Mouse (Mus musculus): ENCODE results near the gene Prr36. TPM values are rescaled to one million over a fixed set of nuclear protein-coding genes. Genes with fewer than 3 reads are reported as not detected.
"Not testable (repeated sequence)": the region's sequence is repeated elsewhere in the genome, so short reads cannot be mapped to it uniquely, and the experiment has no call there.

Prr36 gene
- 7.5 TPM in 2 replicates for polyA plus RNA-seq (2015; fragmentation: Nextera tagmentation; extraction: Ambion mirVana)

DNA sequence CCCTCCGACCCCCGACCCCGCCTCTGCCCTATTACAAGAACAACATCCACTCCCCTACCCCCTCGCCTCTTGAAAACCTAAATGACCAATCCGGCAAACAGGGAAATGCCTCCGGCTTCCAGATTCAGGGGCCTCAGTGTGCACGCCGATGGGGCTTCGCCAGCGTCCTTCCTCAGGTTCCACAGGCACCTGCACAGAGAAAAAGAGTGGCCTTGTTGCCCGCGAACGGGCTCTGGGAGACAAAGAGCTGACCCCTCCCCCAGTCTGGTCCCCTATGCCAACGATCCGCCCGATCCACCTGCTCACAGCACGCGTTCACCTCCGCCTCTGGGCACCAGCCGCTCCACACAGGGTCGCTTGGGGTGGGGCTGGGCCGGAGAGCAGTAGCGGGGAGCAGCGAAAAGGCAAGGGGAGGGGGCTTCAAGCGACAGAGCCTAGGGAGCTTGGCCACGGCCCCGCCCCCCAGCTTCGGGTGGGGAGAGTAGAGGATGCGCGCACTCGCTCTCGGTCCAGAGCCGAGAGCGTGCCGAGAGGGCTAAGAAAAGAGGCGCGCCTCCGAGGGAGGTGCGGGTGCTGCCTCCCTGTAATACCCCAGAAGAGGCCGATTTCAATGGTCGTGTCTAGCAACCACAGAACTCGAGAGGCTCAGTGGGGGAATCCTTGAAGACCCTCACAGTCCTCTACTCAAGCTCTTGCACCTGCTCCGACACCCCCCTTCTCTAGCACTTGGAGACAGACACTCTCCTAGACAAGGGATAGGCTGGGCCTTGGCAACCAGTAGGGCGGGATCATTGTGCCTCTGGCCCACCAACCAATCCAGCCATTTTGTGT, at the start of gene Prr36:
TSS of gene Prr36 (minus strand) at position 669 of the 831 bp plus-strand sequence.
- Histone ChIP-seq H3K4me1 (peaks cover 36% of the 10 kb centered on the region), H3K36me3 (no peaks in the 10 kb centered on the region), H3K4me2 (peak within 1 kb of the TSS; percentile 67), H3K9me3 (no peaks in the 10 kb centered on the region), H3K27ac (peak within 1 kb of the TSS; percentile 31; the same call in 1 of the 2 replicates), H3K4me3 (peak within 1 kb of the TSS; percentile 49), H3K9ac (peak within 1 kb of the TSS; percentile 60), H3K27me3 (peaks cover 36% of the 10 kb centered on the region)
- 2% methylated on average over 44 of the region's 44 CpGs for WGBS
- peak; percentile 19; the same call in 1 of the 2 replicates for ATAC-seq (ENCODE audit: borderline replicate concordance, extremely low read depth, low FRiP score, low TSS enrichment)

DNA sequence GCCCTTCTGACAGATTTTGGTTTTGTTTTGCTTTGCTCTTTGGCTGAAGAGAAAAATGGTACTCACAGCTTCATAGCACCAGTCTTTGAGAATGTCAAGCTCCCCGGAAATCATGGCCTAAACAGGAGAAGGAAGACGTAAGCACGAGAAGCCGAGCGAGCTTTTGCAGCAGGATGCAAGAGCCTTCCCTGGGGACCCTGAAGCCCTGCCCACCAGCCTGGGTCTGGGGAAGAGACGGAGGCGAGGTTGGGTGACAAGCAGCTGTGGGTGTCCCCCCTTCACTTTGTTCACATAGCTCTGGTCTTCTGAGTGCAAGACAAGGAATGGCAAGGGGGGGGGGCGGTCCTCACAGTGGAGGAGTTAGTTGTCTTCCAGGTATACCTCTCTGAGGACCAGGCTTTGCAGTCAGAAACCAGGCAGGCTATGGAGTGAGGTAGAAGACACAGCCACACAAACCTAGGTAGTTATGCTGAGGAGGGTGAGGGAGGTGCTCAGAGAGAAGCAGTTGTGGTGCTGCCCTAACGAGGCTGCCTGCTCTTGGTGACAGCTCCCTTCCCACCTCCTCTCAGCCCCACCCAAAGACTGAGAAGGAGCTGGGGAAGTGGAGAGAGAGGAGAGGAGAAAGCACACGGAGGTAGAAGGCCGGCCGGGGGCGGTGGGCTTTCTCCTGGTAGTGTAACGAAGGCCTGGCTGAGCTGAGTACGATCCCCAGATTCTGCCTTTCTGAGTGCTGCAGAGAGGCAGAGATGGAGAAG, 48.1 kb upstream of the Prr36 start:
- Histone ChIP-seq H3K9me3 (no peaks in the 10 kb centered on the region), H3K27ac (no peak overlapping the region), H3K4me2 (no peak overlapping the region), H3K36me3 (peaks cover 89% of the 10 kb centered on the region), H3K4me3 (no peak overlapping the region), H3K27me3 (no peaks in the 10 kb centered on the region), H3K9ac (no peak overlapping the region), H3K4me1 (no peaks in the 10 kb centered on the region)
- WGBS = 92% methylated on average over 15 of the region's 15 CpGs
- ATAC-seq (ENCODE audit: borderline replicate concordance, extremely low read depth, low FRiP score, low TSS enrichment) = no peak

DNA sequence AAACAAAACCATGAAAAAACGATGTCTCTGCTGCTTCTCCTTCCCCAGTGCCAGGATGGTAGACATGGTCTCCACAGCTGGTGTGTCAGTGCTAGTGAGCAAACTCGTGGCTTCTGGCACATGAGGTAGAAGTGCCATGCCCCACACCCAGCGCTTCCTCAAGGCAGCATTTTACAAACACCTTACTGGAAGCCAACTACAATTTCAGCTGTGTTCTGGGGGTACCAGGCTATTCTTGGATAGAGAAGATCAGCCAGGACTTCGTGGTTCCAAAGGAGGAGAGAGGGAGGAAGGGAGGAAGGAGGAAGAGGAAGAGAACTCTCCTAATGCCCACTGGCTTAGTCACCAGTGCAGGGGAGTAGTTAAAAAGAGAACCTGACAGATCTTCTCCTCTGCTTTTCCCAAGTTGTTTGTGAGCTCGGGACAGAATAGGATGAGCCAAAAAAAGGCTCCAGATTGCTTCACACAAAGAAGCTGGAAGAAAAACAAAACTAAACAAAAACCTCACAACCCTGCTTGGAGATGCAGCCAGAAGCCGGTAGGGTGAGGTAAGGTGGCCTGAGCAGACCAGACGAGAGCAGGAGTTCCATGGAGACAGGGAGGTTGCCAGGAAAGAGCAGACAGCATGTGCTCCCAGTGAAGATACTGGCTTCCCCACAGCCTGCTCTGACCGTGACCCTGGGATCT, 46.0 kb upstream of the Prr36 start:
- Histone ChIP-seq H3K27ac (no peak overlapping the region), H3K36me3 (peaks cover 81% of the 10 kb centered on the region), H3K4me2 (no peak overlapping the region), H3K4me1 (peaks cover 7% of the 10 kb centered on the region; the same call in 1 of the 2 replicates), H3K4me3 (no peak overlapping the region), H3K27me3 (no peaks in the 10 kb centered on the region), H3K9me3 (no peaks in the 10 kb centered on the region), H3K9ac (no peak overlapping the region)
- 84% methylated on average over 8 of the region's 8 CpGs for WGBS
- ATAC-seq (ENCODE audit: borderline replicate concordance, extremely low read depth, low FRiP score, low TSS enrichment) = no peak

DNA sequence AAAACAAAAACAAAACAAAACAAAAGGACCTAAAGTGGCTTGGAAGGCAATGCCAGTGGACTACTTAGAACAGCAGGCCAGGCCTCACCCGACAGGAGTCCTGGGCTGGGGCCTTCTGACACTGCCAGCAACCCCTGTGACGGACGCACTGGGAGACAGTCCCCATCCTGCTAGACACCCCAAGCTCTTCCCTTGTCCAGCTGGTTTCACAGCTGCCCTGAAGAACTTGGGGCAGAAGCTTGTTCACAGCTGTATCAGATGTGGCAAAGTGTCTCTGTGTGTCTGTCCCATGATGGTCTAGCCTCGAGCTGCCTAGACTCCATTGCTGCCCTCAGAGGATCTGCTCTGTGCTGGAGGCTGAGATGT, 42.5 kb upstream of the Prr36 start:
- Histone ChIP-seq H3K4me1 (peaks cover 23% of the 10 kb centered on the region), H3K9me3 (no peaks in the 10 kb centered on the region), H3K4me3 (no peak overlapping the region), H3K27me3 (no peaks in the 10 kb centered on the region), H3K9ac (no peak overlapping the region), H3K36me3 (peaks cover 63% of the 10 kb centered on the region), H3K4me2 (no peak overlapping the region), H3K27ac (peak overlapping the region; percentile 57)
- WGBS = 77% methylated on average over 4 of the region's 4 CpGs
- no peak for ATAC-seq (ENCODE audit: borderline replicate concordance, extremely low read depth, low FRiP score, low TSS enrichment)

DNA sequence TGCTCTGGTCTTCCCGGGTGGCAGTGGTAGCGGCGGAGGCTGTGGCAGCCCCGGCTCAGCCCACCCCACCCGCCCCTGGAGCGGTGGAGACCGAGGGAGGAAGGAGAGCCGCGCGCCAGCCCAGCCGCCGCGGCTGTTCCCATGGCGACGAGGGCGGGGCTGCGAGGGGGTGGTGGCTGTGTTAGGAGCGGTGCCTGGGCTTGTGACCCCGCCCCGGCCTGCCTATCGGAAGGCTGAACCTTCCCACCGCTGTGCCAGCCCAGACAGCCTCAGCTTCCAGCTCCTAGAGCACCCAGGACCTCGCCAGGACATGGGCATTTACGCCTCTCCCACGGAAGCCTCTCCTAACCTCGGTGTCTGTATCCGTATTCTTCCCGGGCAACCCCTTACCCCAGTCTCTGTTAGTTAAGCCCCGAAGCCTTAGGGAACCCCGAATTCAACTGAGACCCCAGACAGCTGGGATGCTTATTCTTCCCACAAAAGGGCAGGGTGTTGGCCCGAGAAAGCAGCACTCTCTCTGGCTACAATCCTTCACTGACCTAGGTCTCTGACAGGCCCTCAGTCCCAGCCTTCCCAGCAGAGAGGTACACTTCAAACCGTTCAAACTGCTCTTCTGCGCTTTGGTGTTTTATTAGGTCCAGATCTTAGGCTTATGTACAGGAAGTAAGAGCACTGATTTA, 42.0 kb upstream of the Prr36 start, which contains the start of gene Ctxn1:
TSS of gene Ctxn1 (minus strand) at position 150 of the 680 bp plus-strand sequence.
- Histone ChIP-seq H3K9me3 (no peaks in the 10 kb centered on the region), H3K4me2 (peak within 1 kb of the TSS; percentile 92), H3K9ac (peak within 1 kb of the TSS; percentile 77), H3K27ac (peak within 1 kb of the TSS; percentile 86), H3K27me3 (no peaks in the 10 kb centered on the region), H3K36me3 (peaks cover 62% of the 10 kb centered on the region), H3K4me1 (peaks cover 26% of the 10 kb centered on the region), H3K4me3 (peak within 1 kb of the TSS; percentile 87)
- 7% methylated on average over 25 of the region's 33 CpGs for WGBS
- ATAC-seq (ENCODE audit: borderline replicate concordance, extremely low read depth, low FRiP score, low TSS enrichment) = peak; percentile 94

DNA sequence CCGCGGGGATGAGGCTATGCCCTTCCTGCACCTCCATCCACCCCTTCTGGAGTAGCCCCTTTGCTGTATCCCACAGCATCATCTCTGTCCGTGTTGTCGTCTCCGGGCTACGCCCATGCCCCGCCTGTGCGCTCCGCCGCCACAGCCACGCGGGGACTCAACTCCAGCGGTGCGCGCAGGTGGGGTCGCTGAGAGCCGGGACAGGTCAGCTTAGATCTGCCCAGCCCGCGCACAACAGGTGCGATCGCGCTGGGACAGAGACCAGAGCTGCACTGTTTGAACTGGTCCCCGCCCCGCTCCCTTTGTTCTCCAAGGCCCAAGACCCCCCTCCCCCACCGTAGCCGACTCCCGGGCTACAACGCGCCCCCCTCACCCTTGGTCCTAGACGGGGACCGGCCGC, 41.4 kb upstream of the Prr36 start:
- ATAC-seq (ENCODE audit: borderline replicate concordance, extremely low read depth, low FRiP score, low TSS enrichment) = peak; percentile 75
- Histone ChIP-seq H3K27me3 (no peaks in the 10 kb centered on the region), H3K4me2 (peak overlapping the region; percentile 92), H3K9ac (peak overlapping the region; percentile 77), H3K36me3 (peaks cover 58% of the 10 kb centered on the region), H3K9me3 (no peaks in the 10 kb centered on the region), H3K4me1 (peaks cover 32% of the 10 kb centered on the region), H3K27ac (peak overlapping the region; percentile 86), H3K4me3 (peak overlapping the region; percentile 87)
- WGBS = 0% methylated on average over 31 of the region's 32 CpGs

DNA sequence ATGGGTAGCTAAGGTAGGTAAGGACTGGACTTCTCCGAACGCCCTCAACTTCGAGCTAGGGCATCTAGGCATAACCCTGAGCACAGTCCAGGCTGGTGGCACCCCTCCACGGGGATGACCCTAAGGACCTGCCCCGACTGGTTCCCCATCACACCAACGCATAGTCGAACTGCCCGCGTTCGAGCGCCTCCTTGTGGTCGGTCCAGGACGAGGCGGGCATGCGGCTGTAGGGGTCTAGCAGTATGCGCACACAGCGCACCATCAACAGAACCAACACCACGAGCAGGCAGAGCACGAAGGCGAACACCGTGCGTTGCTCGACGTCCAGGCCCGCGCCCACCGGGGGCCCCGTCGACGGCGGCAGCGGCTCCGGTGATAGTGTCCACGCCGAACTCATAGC, 41.0 kb upstream of the Prr36 start:
- ATAC-seq (ENCODE audit: borderline replicate concordance, extremely low read depth, low FRiP score, low TSS enrichment) = peak; percentile 54
- Histone ChIP-seq H3K9me3 (no peaks in the 10 kb centered on the region), H3K9ac (peak overlapping the region; percentile 77), H3K27me3 (no peaks in the 10 kb centered on the region), H3K4me2 (peak overlapping the region; percentile 92), H3K4me3 (peak overlapping the region; percentile 87), H3K27ac (peak overlapping the region; percentile 86), H3K36me3 (peaks cover 54% of the 10 kb centered on the region), H3K4me1 (peaks cover 34% of the 10 kb centered on the region)
- under 1% methylated on average over 35 of the region's 35 CpGs for WGBS

DNA sequence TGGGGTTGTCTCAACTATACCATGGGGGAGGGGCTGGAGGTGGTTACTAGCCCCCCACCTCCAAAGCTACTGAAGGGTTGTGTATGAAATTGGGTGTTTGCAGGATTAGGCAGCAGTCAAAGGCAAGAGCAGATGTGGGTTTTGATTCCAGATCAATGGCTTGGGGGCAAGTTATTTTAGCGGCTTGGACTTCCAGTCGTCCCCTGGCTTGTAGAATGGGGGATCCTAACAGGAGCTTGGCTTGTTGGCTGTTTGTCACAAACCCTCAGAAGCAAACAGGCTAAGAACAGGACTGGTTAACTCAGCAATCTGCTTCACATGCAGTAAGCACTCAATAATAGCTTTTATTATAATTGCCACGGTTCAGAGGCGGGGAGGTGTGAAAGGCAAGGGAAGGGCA, 40.1 kb upstream of the Prr36 start:
- H3K4me3 ChIP-seq = no peak overlapping the region
- peak overlapping the region; percentile 92 for H3K4me2 ChIP-seq
- ATAC-seq (ENCODE audit: borderline replicate concordance, extremely low read depth, low FRiP score, low TSS enrichment) = no peak
- no peaks in the 10 kb centered on the region for H3K27me3 ChIP-seq
- no peaks in the 10 kb centered on the region for H3K9me3 ChIP-seq
- H3K27ac ChIP-seq = no peak overlapping the region; the same call in 1 of the 2 replicates
- H3K4me1 ChIP-seq = peaks cover 38% of the 10 kb centered on the region
- WGBS = 83% methylated on average over 4 of the region's 4 CpGs
- peaks cover 46% of the 10 kb centered on the region for H3K36me3 ChIP-seq
- no peak overlapping the region for H3K9ac ChIP-seq

DNA sequence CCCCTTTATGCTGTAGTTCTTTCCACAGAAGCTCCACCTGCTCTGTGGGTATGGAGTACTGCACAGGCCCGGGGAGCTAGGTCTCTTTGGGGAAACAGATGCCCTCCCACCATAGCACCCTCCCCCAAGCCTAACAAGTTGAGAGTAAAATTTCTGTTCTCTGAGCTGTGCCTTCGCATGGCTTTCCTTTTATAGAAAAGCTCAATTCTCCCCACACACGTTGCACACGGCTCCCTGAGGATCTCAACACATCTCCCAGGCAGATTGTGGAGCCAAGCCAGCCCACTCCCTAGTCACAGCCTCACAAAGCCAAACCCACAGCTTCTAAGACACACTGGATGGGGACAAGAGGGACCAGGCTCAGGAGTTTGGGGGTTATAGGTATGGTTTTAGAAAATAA, 39.7 kb upstream of the Prr36 start:
- WGBS = 37% methylated on average over 4 of the region's 4 CpGs
- no peak overlapping the region for H3K9ac ChIP-seq
- H3K27ac ChIP-seq = peak overlapping the region; percentile 41
- peaks cover 42% of the 10 kb centered on the region for H3K36me3 ChIP-seq
- no peak overlapping the region for H3K4me3 ChIP-seq
- ATAC-seq (ENCODE audit: borderline replicate concordance, extremely low read depth, low FRiP score, low TSS enrichment) = no peak
- peaks cover 39% of the 10 kb centered on the region for H3K4me1 ChIP-seq
- H3K9me3 ChIP-seq = no peaks in the 10 kb centered on the region
- H3K27me3 ChIP-seq = no peaks in the 10 kb centered on the region
- H3K4me2 ChIP-seq = no peak overlapping the region

DNA sequence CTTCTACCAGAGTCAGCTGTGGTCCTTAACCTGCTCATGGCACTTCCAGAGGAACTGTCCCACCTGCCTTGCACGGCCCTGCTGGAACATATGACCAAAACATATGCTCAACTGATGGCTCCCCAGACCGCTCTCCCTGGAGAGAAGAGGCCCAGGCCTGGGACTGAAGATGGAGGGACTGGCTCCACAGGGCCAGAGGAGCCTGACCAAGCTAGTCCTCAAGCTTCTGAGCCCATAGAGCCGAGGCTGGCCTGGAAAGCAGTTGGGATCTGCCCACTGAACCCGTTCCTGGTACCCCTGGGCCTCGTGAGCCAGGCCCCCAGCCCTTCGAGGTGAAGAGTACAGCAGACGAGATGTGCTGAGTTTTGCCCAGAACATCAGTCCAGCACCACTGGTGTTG, 38.2 kb upstream of the Prr36 start:
- not testable (repeated sequence) for H3K27ac ChIP-seq; H3K9ac ChIP-seq; H3K4me2 ChIP-seq; H3K27me3 ChIP-seq; H3K9me3 ChIP-seq; H3K4me3 ChIP-seq; ATAC-seq (ENCODE audit: borderline replicate concordance, extremely low read depth, low FRiP score, low TSS enrichment)
- WGBS = 88% methylated on average over 7 of the region's 7 CpGs
- peaks cover 43% of the 10 kb centered on the region for H3K4me1 ChIP-seq
- H3K36me3 ChIP-seq = peaks cover 29% of the 10 kb centered on the region

DNA sequence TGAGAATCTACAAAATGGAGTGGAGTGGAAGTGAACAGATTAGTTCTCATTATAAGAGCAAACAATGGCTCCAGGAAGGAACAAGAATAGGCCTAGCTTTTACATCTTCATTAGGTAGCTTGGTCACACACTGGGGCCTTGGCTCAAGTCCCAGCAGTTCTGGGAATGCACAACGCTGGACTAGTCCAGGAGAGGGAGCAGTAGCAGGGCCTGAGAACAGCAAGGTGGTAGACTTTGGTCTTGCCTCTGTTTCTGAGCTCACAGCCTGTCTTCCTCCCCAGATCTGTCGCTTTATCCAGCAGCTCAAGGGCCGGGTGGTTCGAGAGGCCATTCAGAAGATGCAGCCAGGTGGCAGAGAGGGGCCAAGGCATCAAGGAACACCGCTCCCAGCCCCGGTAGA, 36.7 kb upstream of the Prr36 start:
- Histone ChIP-seq H3K9me3 (no peaks in the 10 kb centered on the region), H3K27ac (peak overlapping the region; percentile 92), H3K36me3 (peaks cover 21% of the 10 kb centered on the region), H3K27me3 (no peaks in the 10 kb centered on the region), H3K4me2 (peak overlapping the region; percentile 88), H3K9ac (0 out of 2 replicates have a peak overlapping the region, but pooled peaks have one; percentile 19), H3K4me1 (peaks cover 43% of the 10 kb centered on the region), H3K4me3 (peak overlapping the region; percentile 99)
- WGBS = 59% methylated on average over 6 of the region's 6 CpGs
- no peak for ATAC-seq (ENCODE audit: borderline replicate concordance, extremely low read depth, low FRiP score, low TSS enrichment)
